In genomic region chr7:3191971-3192498, GRCm38 (mm10) we compare ENCODE assay signal across 28 mouse cellular contexts. TPM values are rescaled to one million over a fixed set of nuclear protein-coding genes. Genes with fewer than 3 reads are reported as not detected.
DNase-seq lines count a peak whose midpoint lies in the region; TF ChIP-seq lines count a peak whose summit lies in the region.
"Had no signal": no experiment of that assay in that cellular context is flagged by ENCODE, and none has a peak within 500 bp of the region (broad histone marks: within the 10 kb centered on the region; RNA-seq: fewer than 3 reads in every experiment).

No protein-coding gene starts in this region.

- TF ChIP-seq CTCF in ES-Bruce4 (IDR thresholded peaks at IDR 0.05; ENCODE audit: low read depth, low read length): no peak

- H3K9me3 ChIP-seq in ES-Bruce4 (replicated peaks; ENCODE audit: control insufficient read depth, insufficient read depth, low read length, poor library complexity, severe bottlenecking) (no peaks in the 10 kb centered on the region), ES-E14 (ENCODE audit: control insufficient read depth, insufficient read depth, low read depth, low read length) (no peaks in the 10 kb centered on the region)
- H3K9me3 ChIP-seq: embryonic facial prominence, embryonic 13.5 days; embryonic facial prominence, embryonic 15.5 days had no signal

- no peaks in the 10 kb centered on the region for H3K27me3 ChIP-seq in ES-Bruce4 (ENCODE audit: control insufficient read depth, insufficient read depth, low read length, poor library complexity, severe bottlenecking)
- H3K27me3 ChIP-seq: CH12.LX; embryonic facial prominence, embryonic 13.5 days; embryonic facial prominence, embryonic 15.5 days; forebrain, embryonic 12.5 days had no signal

- no peak for TF ChIP-seq EP300 in ES-Bruce4 (IDR thresholded peaks at IDR 0.05; ENCODE audit: insufficient read depth, low read depth, low read length)

- peak overlapping the region; percentile 43 for H3K4me3 ChIP-seq in ES-Bruce4 (ENCODE audit: low read depth, low read length)
- no peak overlapping the region for H3K4me3 ChIP-seq in ES-E14 (ENCODE audit: insufficient read depth in 1 of 2, low read depth in 1 of 2, low read length in 2 of 2, poor library complexity in 1 of 2, severe bottlenecking in 1 of 2)
- H3K4me3 ChIP-seq: embryonic facial prominence, embryonic 13.5 days; embryonic facial prominence, embryonic 15.5 days; erythroblast, embryonic 14.5 days; forebrain, embryonic 10.5 days; forebrain, embryonic 12.5 days had no signal

- peaks cover 6% of the 10 kb centered on the region for H3K4me1 ChIP-seq in ES-Bruce4 (ENCODE audit: control insufficient read depth, insufficient read depth, low read length)
- peaks cover 2 to 8% of the 10 kb centered on the region in 2 experiments; a peak in 2 of 4 replicates for H3K4me1 ChIP-seq in ES-E14 (ENCODE audit: control insufficient read depth in 2 of 2, insufficient read depth in 2 of 2, low read length in 2 of 2, poor library complexity in 1 of 2)
- H3K4me1 ChIP-seq: embryonic facial prominence, embryonic 13.5 days; embryonic facial prominence, embryonic 15.5 days; forebrain, embryonic 10.5 days; forebrain, embryonic 12.5 days had no signal

- no peak for TF ChIP-seq POLR2A in ES-Bruce4 (IDR thresholded peaks at IDR 0.05; ENCODE audit: insufficient read depth, low read length)

- H3K9ac ChIP-seq in ES-Bruce4 (ENCODE audit: low read depth, poor library complexity, severe bottlenecking): peak overlapping the region; percentile 68
- H3K9ac ChIP-seq in ES-E14 (ENCODE audit: insufficient read depth, low read depth, low read length, poor library complexity, severe bottlenecking): no peak overlapping the region; the same call in 1 of the 2 replicates
- H3K9ac ChIP-seq: embryonic facial prominence, embryonic 13.5 days; embryonic facial prominence, embryonic 15.5 days; forebrain, embryonic 12.5 days had no signal

- H3K27ac ChIP-seq in ES-Bruce4 (ENCODE audit: insufficient read depth, low read length) (peak overlapping the region; percentile 99), ES-E14 (ENCODE audit: insufficient read depth, low read depth, low read length, poor library complexity, severe bottlenecking) (peak overlapping the region; percentile 88)
- H3K27ac ChIP-seq: embryonic facial prominence, embryonic 13.5 days; embryonic facial prominence, embryonic 15.5 days; forebrain, embryonic 10.5 days; forebrain, embryonic 12.5 days had no signal

- DNase-seq in ES-E14 (ENCODE audit: low read depth, low spot score) (no peak), ZHBTc4 (ENCODE audit: low read depth, low spot score) (peak; percentile 81)
- no peak for DNase-seq in adrenal gland, postnatal 10 days
- no peak for DNase-seq in testis, postnatal 14 days (ENCODE audit: low spot score)
- DNase-seq: adrenal gland, adult 2 months; adrenal gland, postnatal 14 days; adrenal gland, postnatal 36 days; B cell, adult 2 months; cerebellum, adult 11-12 months; cerebellum, adult 2 months; cerebellum, adult 9-10 months; cerebellum, postnatal 10 days; cerebellum, postnatal 25 days; embryo, embryonic 11 days had no signal

- in situ Hi-C loops in ES-E14 (cut with MboI; ENCODE audit: low sequenced_read_pairs in 2 of 2, unreplicated experiment in 2 of 2): no loop called here

- H3K36me3 ChIP-seq in ES-Bruce4 (ENCODE audit: control insufficient read depth, insufficient read depth, low read length, poor library complexity, severe bottlenecking) (no peaks in the 10 kb centered on the region), ES-E14 (ENCODE audit: control insufficient read depth, insufficient read depth, low read length, poor library complexity, severe bottlenecking) (no peaks in the 10 kb centered on the region)
- H3K36me3 ChIP-seq: embryonic facial prominence, embryonic 13.5 days; embryonic facial prominence, embryonic 15.5 days; forebrain, embryonic 10.5 days; forebrain, embryonic 12.5 days had no signal

TF ChIP-seq in ES-E14, 5 proteins besides CTCF, POLR2A, EP300 and RAD21:
- no peak for TF ChIP-seq MAFK (IDR thresholded peaks at IDR 0.05; ENCODE audit: insufficient read depth, low read depth, low read length)
- peak; percentile 94 for TF ChIP-seq ZNF384 (IDR thresholded peaks at IDR 0.05; ENCODE audit: low read depth, low read length)

RNA-seq across cellular contexts. Expression of gene AU018091, which starts 23.0 kb away (rescaled TPM):
- 64.8 and 68.3 TPM in 2 replicates for polyA plus RNA-seq in ES-Bruce4 (2011; ENCODE audit: insufficient read depth, insufficient read length, low read depth, missing spikeins)
- total RNA-seq in ES-E14 (2012; rRNA removed): 198 and 373 TPM in 2 replicates
- not detected for total RNA-seq in adrenal gland, postnatal 10 days (2021)
- total RNA-seq: adrenal gland, adult 2 months; adrenal gland, postnatal 14 days; adrenal gland, postnatal 36 days; MEL had no signal
- polyA plus RNA-seq: adrenal gland, adult 2 months; CD4-positive, CD25-positive, alpha-beta regulatory T cell, adult 4 months; cerebellum, adult 2 months; cortical plate, adult 2 months; erythroblast, embryonic 14.5 days; forebrain, embryonic 14.5 days; forebrain, embryonic 16.5 days; frontal cortex, adult 2 months had no signal

RNA-seq across cellular contexts. Expression of gene Nlrp12, which starts 57.5 kb away (rescaled TPM):
- 0.20 TPM in 1 of 2 replicates, not detected in the other for polyA plus RNA-seq in ES-Bruce4 (2011; ENCODE audit: insufficient read depth, insufficient read length, low read depth, missing spikeins)
- total RNA-seq in ES-E14 (2012; rRNA removed): 3.7 and 8.0 TPM in 2 replicates
- total RNA-seq in adrenal gland, postnatal 10 days (2021): 1 to 10 TPM in 1 of 2 experiments, under 1 TPM in 1; 0.15 to 1.0 TPM
- total RNA-seq: adrenal gland, adult 2 months; CH12.LX; MEL had no signal
- polyA plus RNA-seq: CD4-positive, CD25-positive, alpha-beta regulatory T cell, adult 4 months; cerebellum, adult 2 months; embryonic facial prominence, embryonic 11.5 days; embryonic facial prominence, embryonic 13.5 days; embryonic facial prominence, embryonic 15.5 days; erythroblast, embryonic 14.5 days; forebrain, embryonic 10.5 days; forebrain, embryonic 12.5 days; forebrain, embryonic 14.5 days; forebrain, embryonic 16.5 days had no signal

Comparison
In these comparisons a context has a peak if more than half of its experiments do, and no peak if none do; other contexts are left out.
1. RNA of gene AU018091, which starts 23.0 kb away (total RNA-seq): 198 to 373 TPM in ES-E14; not detected in adrenal gland, postnatal 10 days; every median in the first group is over 100 times any median in the second.